48 mouse cellular contexts compared by ENCODE assay signal in genomic region chr5:138767650-138768049, GRCm38 (mm10). TPM values are rescaled to one million over a fixed set of nuclear protein-coding genes. Genes with fewer than 3 reads are reported as not detected.
"Had no signal": no experiment of that assay in that cellular context is flagged by ENCODE, and none has a peak within 500 bp of the region (broad histone marks: within the 10 kb centered on the region; RNA-seq: fewer than 3 reads in every experiment).

No protein-coding gene starts in this region.

- H3K9me3 ChIP-seq: heart, embryonic 10.5 days; heart, embryonic 12.5 days; heart, embryonic 13.5 days; heart, embryonic 15.5 days; hindbrain, embryonic 10.5 days; hindbrain, embryonic 12.5 days; hindbrain, embryonic 13.5 days; hindbrain, embryonic 15.5 days; intestine, embryonic 15.5 days; kidney, embryonic 15.5 days had no signal

- H3K9ac ChIP-seq: heart, embryonic 12.5 days; heart, embryonic 13.5 days; heart, embryonic 15.5 days; hindbrain, embryonic 12.5 days; hindbrain, embryonic 13.5 days; hindbrain, embryonic 14.5 days; hindbrain, embryonic 15.5 days; intestine, embryonic 15.5 days; kidney, embryonic 15.5 days had no signal

- H3K27me3 ChIP-seq: heart, embryonic 13.5 days; heart, embryonic 15.5 days; hindbrain, embryonic 12.5 days; hindbrain, embryonic 13.5 days; hindbrain, embryonic 15.5 days; intestine, embryonic 15.5 days; kidney, embryonic 15.5 days had no signal

- DNase-seq: heart, postnatal 10 days; heart, postnatal 4 days; kidney, adult 11 months; kidney, adult 18-20 months; kidney, adult 2 months; kidney, adult 8-10 months; kidney, adult 9 months; kidney, postnatal 10 days; kidney, postnatal 14 days; kidney, postnatal 25 days; kidney, postnatal 36 days; kidney, postnatal 4 days; layer of hippocampus, adult 9-11 months; layer of hippocampus, postnatal 36 days had no signal

- H3K4me1 ChIP-seq: heart, embryonic 10.5 days; heart, embryonic 12.5 days; heart, embryonic 15.5 days; intestine, embryonic 15.5 days; kidney, embryonic 15.5 days had no signal

- H3K27ac ChIP-seq: heart, embryonic 10.5 days; heart, embryonic 13.5 days; heart, embryonic 15.5 days; hindbrain, embryonic 10.5 days; hindbrain, embryonic 12.5 days; hindbrain, embryonic 13.5 days; hindbrain, embryonic 14.5 days; hindbrain, embryonic 15.5 days; hindbrain, postnatal 0 days; intestine, embryonic 15.5 days; kidney, embryonic 15.5 days; kidney, postnatal 0 days; layer of hippocampus, adult 2 months; left cerebral cortex, adult 2 months had no signal

- ATAC-seq: hindbrain, embryonic 16.5 days; hindbrain, postnatal 0 days; inflammation-experienced regulatory T-cells, adult 6 months; intestine, embryonic 15.5 days; intestine, embryonic 16.5 days; intestine, postnatal 0 days had no signal

- H3K4me3 ChIP-seq: heart, embryonic 10.5 days; heart, embryonic 12.5 days; heart, embryonic 13.5 days; heart, embryonic 15.5 days; hindbrain, embryonic 10.5 days; hindbrain, embryonic 12.5 days; hindbrain, embryonic 13.5 days; hindbrain, embryonic 15.5 days; intestine, embryonic 15.5 days; kidney, embryonic 15.5 days; layer of hippocampus, adult 2 months; left cerebral cortex, adult 2 months had no signal

- H3K4me2 ChIP-seq: heart, embryonic 11.5 days; heart, embryonic 12.5 days; heart, embryonic 13.5 days; heart, embryonic 15.5 days; hindbrain, embryonic 12.5 days; hindbrain, embryonic 13.5 days; hindbrain, embryonic 14.5 days; hindbrain, embryonic 15.5 days; intestine, embryonic 15.5 days; kidney, embryonic 15.5 days had no signal

- H3K36me3 ChIP-seq: heart, embryonic 10.5 days; heart, embryonic 15.5 days; intestine, embryonic 15.5 days had no signal

RNA-seq across cellular contexts. Expression of gene Fam20c, which starts 13.3 kb away (rescaled TPM):
- polyA plus RNA-seq: inflammation-experienced regulatory T-cells, adult 6 months had no signal

RNA-seq across cellular contexts. Expression of gene Gm5294, which starts 52.2 kb away (rescaled TPM):
- total RNA-seq: heart, adult 8-10 months; heart, postnatal 10 days; heart, postnatal 4 days; hematopoietic stem cell, adult 5-6 weeks; hindbrain, postnatal 0 days; layer of hippocampus, adult 18-20 months; layer of hippocampus, adult 2 months; layer of hippocampus, adult 8-10 months; layer of hippocampus, postnatal 10 days; layer of hippocampus, postnatal 14 days; layer of hippocampus, postnatal 25 days; layer of hippocampus, postnatal 36 days; left cerebral cortex, adult 18-20 months; left cerebral cortex, adult 2 months had no signal
- polyA plus RNA-seq: heart, embryonic 10.5 days; heart, embryonic 11.5 days; heart, embryonic 12.5 days; heart, embryonic 13.5 days; heart, embryonic 14.5 days; heart, embryonic 15.5 days; hindbrain, embryonic 10.5 days; hindbrain, embryonic 11.5 days; inflammation-experienced regulatory T-cells, adult 6 months; intestine, embryonic 14.5 days; intestine, embryonic 15.5 days; intestine, embryonic 16.5 days; intestine, postnatal 0 days; kidney, embryonic 14.5 days; kidney, embryonic 15.5 days; kidney, embryonic 16.5 days; kidney, postnatal 0 days; large intestine, adult 2 months had no signal
